ENCODE assay signal across 22 mouse cellular contexts in genomic region chr5:66789041-66789440, GRCm38 (mm10). TPM values are rescaled to one million over a fixed set of nuclear protein-coding genes. Genes with fewer than 3 reads are reported as not detected.
A peak's percentile ranks its signal among the peaks of the same experiment; 100 is the strongest.
DNase-seq lines count a peak whose midpoint lies in the region; ATAC-seq and TF ChIP-seq lines count a peak whose summit lies in the region.
"Had no signal": no experiment of that assay in that cellular context is flagged by ENCODE, and none has a peak within 500 bp of the region (broad histone marks: within the 10 kb centered on the region; RNA-seq: fewer than 3 reads in every experiment).

No protein-coding gene starts in this region.

- no peaks in the 10 kb centered on the region for H3K4me1 ChIP-seq in lung, embryonic 14.5 days (ENCODE audit: insufficient read depth)
- H3K4me1 ChIP-seq: forebrain, embryonic 13.5 days; heart, embryonic 10.5 days; heart, embryonic 15.5 days; hindbrain, embryonic 15.5 days had no signal

- no peak for TF ChIP-seq CTCF in layer of hippocampus, adult 2 months (conservative IDR thresholded peaks at IDR 0.05)
- no peak for TF ChIP-seq CTCF in lung, embryonic 14.5 days (IDR thresholded peaks at IDR 0.05; ENCODE audit: low read depth)

- no peaks in the 10 kb centered on the region for H3K9me3 ChIP-seq in lung, embryonic 14.5 days (ENCODE audit: low read depth, low read length)
- H3K9me3 ChIP-seq: embryonic facial prominence, embryonic 10.5 days; forebrain, embryonic 13.5 days; heart, embryonic 10.5 days; heart, embryonic 15.5 days; hindbrain, embryonic 15.5 days had no signal

- 63% methylated on average over 3 of the region's 3 CpGs for WGBS in lung, embryonic 14.5 days

- peak overlapping the region; percentile 56; the same call in 1 of the 2 replicates for H3K27ac ChIP-seq in layer of hippocampus, adult 2 months
- H3K27ac ChIP-seq in lung, embryonic 14.5 days (ENCODE audit: low read depth), result no peak overlapping the region
- H3K27ac ChIP-seq: embryonic facial prominence, embryonic 10.5 days; forebrain, embryonic 13.5 days; heart, embryonic 10.5 days; heart, embryonic 15.5 days; hindbrain, embryonic 15.5 days had no signal

- H3K9ac ChIP-seq in lung, embryonic 14.5 days, result no peak overlapping the region
- H3K9ac ChIP-seq: forebrain, embryonic 13.5 days; forebrain, postnatal 0 days; heart, embryonic 15.5 days; hindbrain, embryonic 15.5 days had no signal

- no peak for DNase-seq in frontal cortex, postnatal 10 days (ENCODE audit: low spot score in 2 of 2)
- DNase-seq in layer of hippocampus, adult 2 months (ENCODE audit: low spot score in 2 of 2), result no peak
- no peak for DNase-seq in layer of hippocampus, postnatal 14 days (ENCODE audit: low spot score in 2 of 2)
- peak; percentile 55 for DNase-seq in lung, embryonic 14.5 days
- no peak for DNase-seq in lung, postnatal 25 days (ENCODE audit: low spot score)
- peak; percentile 12 for DNase-seq in ZHBTc4 (ENCODE audit: low read depth, low spot score)
- no peak for DNase-seq in urinary bladder, postnatal 14 days (ENCODE audit: low spot score)
- DNase-seq: adrenal gland, postnatal 14 days; B cell, adult 2 months; cerebellum, adult 18-20 months; cerebellum, adult 9-11 months; cerebellum, postnatal 36 days; forebrain, postnatal 0 days; gastrocnemius, postnatal 36 days had no signal

- ATAC-seq in frontal cortex, adult (ENCODE audit: low TSS enrichment), result peak; percentile 34; the same call in 1 of the 2 replicates
- no peak for ATAC-seq in lung, embryonic 14.5 days (ENCODE audit: insufficient read depth)
- ATAC-seq: CD4-positive, CD25-positive, alpha-beta regulatory T cell, adult 4 months; forebrain, embryonic 13.5 days; forebrain, postnatal 0 days had no signal

- H3K27me3 ChIP-seq in lung, embryonic 14.5 days (ENCODE audit: insufficient read depth, low read length), result no peaks in the 10 kb centered on the region
- H3K27me3 ChIP-seq: forebrain, embryonic 13.5 days; heart, embryonic 15.5 days; hindbrain, embryonic 15.5 days had no signal

- no peak overlapping the region for H3K4me2 ChIP-seq in lung, embryonic 14.5 days
- H3K4me2 ChIP-seq: forebrain, embryonic 13.5 days; heart, embryonic 15.5 days; hindbrain, embryonic 15.5 days had no signal

- H3K36me3 ChIP-seq in lung, embryonic 14.5 days (ENCODE audit: insufficient read depth), result no peaks in the 10 kb centered on the region
- H3K36me3 ChIP-seq: embryonic facial prominence, embryonic 10.5 days; G1E; heart, embryonic 10.5 days; heart, embryonic 15.5 days; hindbrain, embryonic 15.5 days had no signal

- H3K4me3 ChIP-seq in layer of hippocampus, adult 2 months, result no peak overlapping the region
- no peak overlapping the region for H3K4me3 ChIP-seq in lung, embryonic 14.5 days (ENCODE audit: low read depth, low read length)
- H3K4me3 ChIP-seq: embryonic facial prominence, embryonic 10.5 days; forebrain, embryonic 13.5 days; heart, embryonic 10.5 days; heart, embryonic 15.5 days; hindbrain, embryonic 15.5 days had no signal

RNA-seq across cellular contexts. Expression of gene Limch1, which starts 43.4 kb away (rescaled TPM):
- total RNA-seq in layer of hippocampus, adult 2 months (2021), result 100 to 1,000 TPM; 127 to 140 TPM
- total RNA-seq in layer of hippocampus, postnatal 14 days (2021), result 100 to 1,000 TPM; 111 to 115 TPM
- polyA plus RNA-seq in lung, embryonic 14.5 days (2014; fragmentation: Nextera tagmentation; extraction: Ambion mirVana), result 67.8 and 70.5 TPM in 2 replicates
- polyA plus RNA-seq: CD4-positive, CD25-positive, alpha-beta regulatory T cell, adult 4 months; G1E had no signal

Comparison
In these comparisons a context has a peak if more than half of its experiments do, and no peak if none do; other contexts are left out.
1. DNase-seq: peak in lung, embryonic 14.5 days (single experiment) and ZHBTc4 (single experiment); none in frontal cortex, postnatal 10 days (0 of 2), layer of hippocampus, adult 2 months (0 of 2), layer of hippocampus, postnatal 14 days (0 of 2), lung, postnatal 25 days (single experiment) and urinary bladder, postnatal 14 days (single experiment).